Mouse (Mus musculus): ENCODE results near the gene E2f1. TPM values are rescaled to one million over a fixed set of nuclear protein-coding genes. Genes with fewer than 3 reads are reported as not detected.

Gene E2f1
- total RNA-seq, 2 experiments from 2014 or later, result 7.5 to 8.9 TPM

GRCm38 (mm10) chr2:154583906-154584872 is 14.5 kb upstream of the E2f1 start:
- DNase-seq (ENCODE audit: low spot score in 2 of 2), result no peak

DNA sequence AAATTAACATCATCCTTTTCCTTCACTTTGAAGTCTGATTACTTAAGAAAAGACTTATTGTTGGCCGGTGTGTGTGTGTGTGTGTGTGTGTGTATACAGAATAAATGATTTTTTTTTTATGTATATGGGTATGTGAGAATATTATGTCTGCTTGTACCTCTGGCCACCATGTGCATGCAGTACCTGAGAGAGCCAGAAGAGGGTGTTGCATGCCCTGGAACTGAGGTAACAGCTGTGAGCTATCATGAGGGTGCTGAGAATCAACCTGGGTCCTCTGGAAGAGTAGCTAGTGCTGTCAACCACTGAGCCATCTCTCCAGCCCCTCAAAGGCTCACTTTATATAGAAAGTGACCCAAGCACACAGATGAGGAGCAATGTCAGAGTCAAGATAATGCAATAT is 11.7 kb upstream of the E2f1 start:
- no peak for DNase-seq (ENCODE audit: low spot score in 2 of 2)

- DNase-seq (ENCODE audit: low spot score in 2 of 2), result no peak
These were observed 10.9 kb upstream of the E2f1 start for GRCm38 (mm10) chr2:154580586-154580985.

- no peak for DNase-seq (ENCODE audit: low spot score in 2 of 2)
These were observed 8.0 kb upstream of the E2f1 start for GRCm38 (mm10) chr2:154577744-154578067.

DNA sequence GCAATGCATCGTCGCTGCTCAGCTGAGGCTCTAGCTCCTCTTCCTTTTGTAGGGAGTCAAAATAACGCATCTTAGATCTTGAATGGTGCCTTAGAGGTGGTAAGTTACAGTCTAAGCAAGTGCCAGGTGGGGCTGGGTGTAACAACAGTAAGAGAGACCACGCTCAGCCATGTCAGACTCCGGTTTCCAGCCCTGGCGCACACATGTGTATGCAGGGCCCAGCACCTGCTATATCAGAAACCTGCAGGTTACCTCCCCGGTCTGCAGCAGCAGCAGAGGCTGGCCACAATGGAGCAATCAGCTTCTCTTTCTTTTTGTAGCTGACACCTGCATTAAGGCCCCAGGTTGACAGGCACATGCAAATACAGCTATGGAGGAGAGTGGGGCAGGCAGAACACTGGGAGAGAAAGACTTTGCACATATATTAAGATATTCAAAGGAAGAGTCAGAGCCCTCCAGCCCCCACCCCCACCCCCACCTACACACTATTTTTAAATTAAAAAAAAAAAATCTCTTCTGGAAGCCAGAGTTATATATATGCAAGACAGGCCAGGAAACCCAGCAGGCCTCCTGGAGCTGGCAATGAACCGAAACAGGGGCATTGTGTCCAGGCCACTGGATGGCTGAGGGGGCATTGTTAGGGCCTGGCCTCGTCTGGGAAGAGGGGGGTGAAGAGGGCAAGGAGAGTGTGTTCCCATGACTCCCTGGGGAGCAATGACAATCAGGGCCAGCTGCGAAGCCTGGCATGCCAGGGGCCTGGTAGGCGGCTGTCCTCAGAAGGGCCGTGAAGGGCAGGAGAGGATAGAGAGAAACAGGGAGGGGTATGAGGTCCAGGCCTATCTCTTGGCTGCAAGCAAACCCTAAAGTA is 7.4 kb upstream of the E2f1 start:
- DNase-seq (ENCODE audit: low spot score in 2 of 2), result no peak

GRCm38 (mm10) chr2:154574271-154574670 is 4.6 kb upstream of the E2f1 start:
- no peak for DNase-seq (ENCODE audit: low spot score in 2 of 2)

DNA sequence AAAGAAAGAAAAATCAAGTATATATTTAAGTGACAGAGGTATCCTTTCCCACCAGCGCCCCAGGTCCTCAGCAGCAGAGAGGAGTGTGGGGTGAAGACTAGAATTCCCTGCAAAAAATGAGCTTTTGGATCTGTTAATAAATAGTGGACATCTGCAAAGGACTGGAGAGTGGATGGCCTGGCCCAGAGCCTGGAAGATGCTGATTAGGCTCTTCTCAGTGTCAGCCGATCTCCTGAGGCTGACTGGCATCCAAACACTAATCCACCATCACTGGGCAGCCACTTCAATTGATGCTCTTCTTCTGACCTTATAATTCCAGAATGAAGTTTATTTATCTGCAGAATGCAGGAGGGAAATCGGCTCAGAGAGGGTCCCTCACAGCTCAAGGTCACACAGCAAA is 3.3 kb upstream of the E2f1 start:
- no peak for DNase-seq (ENCODE audit: low spot score in 2 of 2)

DNA sequence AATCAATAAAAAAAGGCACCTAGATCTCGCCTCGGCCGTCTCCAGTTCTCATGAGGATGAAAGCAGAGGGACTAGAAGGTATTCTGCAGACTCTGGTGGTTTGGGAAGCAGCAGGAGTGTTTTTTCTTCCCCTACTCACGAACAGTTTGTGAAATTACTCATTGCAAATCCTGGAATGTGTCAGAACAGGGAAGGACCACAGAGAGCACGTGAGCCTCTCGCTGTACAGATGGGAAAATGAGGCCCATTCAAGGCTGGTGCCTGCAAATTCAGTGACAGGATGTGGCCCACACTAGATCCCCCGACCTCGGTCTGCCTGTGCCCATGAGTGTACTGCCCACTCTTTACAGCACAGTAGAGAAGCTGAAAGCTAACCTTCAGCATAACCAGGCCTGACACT is 2.3 kb upstream of the E2f1 start:
- DNase-seq (ENCODE audit: low spot score in 2 of 2), result no peak

DNA sequence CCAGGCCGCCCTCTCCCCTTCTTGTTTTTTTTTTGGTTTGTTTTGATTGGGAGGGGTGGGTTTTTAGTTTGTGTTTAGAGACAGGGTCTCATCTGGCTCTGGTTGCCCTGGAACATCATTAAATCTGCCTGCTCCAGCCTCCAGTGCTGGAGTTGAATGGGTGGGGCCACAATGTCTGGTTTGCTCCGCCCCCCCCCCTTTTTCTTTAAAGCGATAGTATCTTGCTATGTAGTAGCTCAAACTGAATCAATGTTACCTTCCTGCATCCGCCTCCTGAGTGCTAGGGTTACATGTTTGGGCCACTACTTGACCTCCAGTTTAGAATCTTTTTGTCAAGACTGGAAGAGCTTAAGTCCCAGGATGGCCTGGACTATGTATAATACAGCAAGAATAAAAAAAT is 1.6 kb upstream of the E2f1 start:
- no peak for DNase-seq (ENCODE audit: low spot score in 2 of 2)

- DNase-seq (ENCODE audit: low spot score in 2 of 2), result no peak
These were observed 974 bp upstream of the E2f1 start for GRCm38 (mm10) chr2:154570666-154571065.

- peak; percentile 61 to 75 for DNase-seq (ENCODE audit: low spot score in 2 of 2)
These were observed 482 bp downstream of the E2f1 start for GRCm38 (mm10) chr2:154569071-154569748.

GRCm38 (mm10) chr2:154568329-154569070 is 1.2 kb downstream of the E2f1 start:
- no peak for DNase-seq (ENCODE audit: low spot score in 2 of 2)

GRCm38 (mm10) chr2:154567766-154568165 is 1.9 kb downstream of the E2f1 start:
- DNase-seq (ENCODE audit: low spot score in 2 of 2), result no peak

DNA sequence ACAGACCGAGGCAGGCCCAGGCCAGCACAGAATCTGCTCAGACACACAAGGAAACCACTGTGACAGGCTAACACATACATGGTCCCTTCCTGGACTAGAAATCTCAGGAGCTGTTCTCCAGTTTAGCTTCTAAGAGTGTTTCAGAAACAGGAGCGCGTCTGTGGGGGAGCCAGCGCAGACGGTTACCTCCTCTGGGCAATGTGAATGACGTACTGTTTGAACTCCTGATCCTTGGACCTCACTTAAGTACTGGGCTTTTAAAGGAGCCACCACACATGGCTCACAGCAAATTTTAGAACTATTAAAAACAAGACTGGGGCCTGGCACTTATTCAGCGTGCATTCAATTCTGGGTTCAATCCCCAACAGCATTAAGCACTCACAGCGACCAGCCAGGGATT is 3.1 kb downstream of the E2f1 start:
- DNase-seq (ENCODE audit: low spot score in 2 of 2), result no peak

- no peak for DNase-seq (ENCODE audit: low spot score in 2 of 2)
These were observed 4.1 kb downstream of the E2f1 start for GRCm38 (mm10) chr2:154565562-154565961.

DNA sequence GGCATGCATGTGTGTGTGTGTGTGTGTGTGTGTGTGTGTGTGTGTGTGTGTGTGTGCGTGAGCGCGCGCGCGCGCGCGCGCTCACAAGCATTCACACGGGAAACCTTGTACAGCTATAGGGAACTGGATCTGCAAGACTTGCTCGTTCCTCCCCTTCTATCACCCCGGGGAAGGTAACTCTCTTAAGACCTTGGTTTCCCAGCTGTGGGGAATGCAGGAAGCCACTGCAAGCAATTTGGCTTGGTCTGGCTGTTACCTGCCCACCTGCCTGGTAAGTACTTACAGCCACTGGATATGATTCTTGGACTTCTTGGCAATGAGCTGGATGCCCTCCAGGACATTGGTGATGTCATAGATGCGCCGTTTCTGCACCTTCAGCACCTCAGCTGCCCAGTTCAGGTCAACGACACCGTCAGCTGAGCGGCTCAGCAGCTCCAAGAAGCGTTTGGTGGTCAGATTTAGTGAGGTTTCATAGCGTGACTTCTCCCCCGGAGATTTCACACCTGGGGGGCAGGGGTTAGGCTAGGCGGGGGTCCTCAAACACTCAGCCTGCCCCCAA is 6.0 kb downstream of the E2f1 start:
- no peak for DNase-seq (ENCODE audit: low spot score in 2 of 2)

DNA sequence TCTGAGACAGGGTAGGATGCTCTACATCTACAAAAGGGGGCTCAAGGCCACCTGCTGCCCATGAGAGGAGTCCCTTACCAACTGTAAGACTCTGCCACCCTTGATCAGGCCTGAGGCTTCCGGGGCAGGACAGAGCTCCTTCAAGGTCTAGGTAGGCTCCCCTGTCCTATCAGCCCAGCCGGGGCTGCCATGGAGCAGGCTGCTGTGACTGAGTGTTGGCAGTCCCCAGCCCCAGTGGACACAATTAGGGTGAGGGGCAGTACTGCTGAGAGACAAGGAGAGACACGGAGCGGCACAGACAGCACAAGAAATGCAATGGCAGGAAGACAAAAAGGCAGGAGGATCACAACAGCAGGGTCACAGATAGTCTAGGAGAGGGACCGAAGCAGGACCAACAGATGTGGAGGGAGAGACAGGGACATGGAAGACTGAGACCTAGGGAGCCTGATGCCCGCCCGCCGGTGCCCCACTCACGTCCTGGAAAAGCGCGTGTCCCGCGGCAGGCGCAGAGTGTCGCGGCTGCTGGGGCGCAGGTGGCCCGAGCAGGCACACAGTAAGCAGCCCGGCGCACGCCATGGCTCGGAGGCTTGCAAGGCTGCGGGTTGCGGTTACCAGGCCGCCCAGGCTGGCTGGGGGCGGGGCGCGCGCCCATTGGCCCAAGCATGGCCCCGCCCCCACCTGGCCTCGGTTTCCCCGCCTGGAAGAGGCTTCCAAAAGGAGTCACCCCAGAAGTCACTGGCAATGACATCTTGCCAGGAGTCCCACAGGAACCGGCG is 11.2 kb downstream of the E2f1 start, which contains the start of gene Necab3:
Gene Necab3 (minus strand): TSS at position 627 of the 776 bp plus-strand sequence.
- no peak for DNase-seq (ENCODE audit: low spot score in 2 of 2)

DNA sequence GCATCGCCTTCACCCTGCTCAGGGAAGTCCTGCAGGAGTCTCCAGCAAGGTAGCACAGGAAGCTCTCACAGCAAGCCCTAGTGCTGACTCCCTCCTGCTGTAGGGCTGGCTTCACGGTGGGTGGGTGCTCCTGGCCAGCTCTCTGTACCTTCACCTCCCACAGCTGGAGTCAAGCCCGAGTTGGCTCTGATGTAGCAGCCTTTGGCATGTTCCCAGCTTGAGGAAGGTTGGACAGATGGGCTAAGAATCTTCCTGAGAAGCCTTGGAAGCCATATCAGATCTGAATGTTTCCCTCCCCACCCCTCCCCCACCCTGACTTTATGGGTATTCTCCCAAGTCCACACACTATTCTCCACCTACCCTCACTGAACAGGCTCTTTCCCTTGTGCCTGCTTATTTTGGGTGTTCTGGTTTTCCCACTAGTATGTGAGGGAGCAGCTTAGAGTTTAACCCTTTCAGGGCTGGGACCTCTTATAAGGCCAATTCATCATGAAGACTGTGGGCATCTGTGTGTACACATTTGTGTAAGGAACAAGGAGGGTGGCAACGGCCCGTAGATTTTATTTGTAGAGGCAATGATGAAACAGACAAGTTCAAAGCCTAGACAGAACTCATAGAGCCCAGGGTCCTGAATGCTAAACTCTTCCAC is 12.4 kb downstream of the E2f1 start:
- DNase-seq (ENCODE audit: low spot score in 2 of 2), result no peak

- no peak for DNase-seq (ENCODE audit: low spot score in 2 of 2)
These were observed 14.5 kb downstream of the E2f1 start for GRCm38 (mm10) chr2:154555235-154555634.
